Mouse (Mus musculus) layer of hippocampus, adult 9-10 months (tissue): ENCODE results near the gene Gm4871.
"Not testable (repeated sequence)": the region's sequence is repeated elsewhere in the genome, so short reads cannot be mapped to it uniquely, and the experiment has no call there.

Experiments
- DNase-seq: peaks from one replicate; pipeline ENCODE4 v3.0.0; 2022; ENCODE audit warnings: low spot score

Gm4871 gene

GRCm38 (mm10) chr5:145032391-145032790 is at the start of gene Gm4871:
Gene Gm4871, minus strand, starts transcription at chr5:145032754.
- DNase-seq: not testable (repeated sequence)

DNA sequence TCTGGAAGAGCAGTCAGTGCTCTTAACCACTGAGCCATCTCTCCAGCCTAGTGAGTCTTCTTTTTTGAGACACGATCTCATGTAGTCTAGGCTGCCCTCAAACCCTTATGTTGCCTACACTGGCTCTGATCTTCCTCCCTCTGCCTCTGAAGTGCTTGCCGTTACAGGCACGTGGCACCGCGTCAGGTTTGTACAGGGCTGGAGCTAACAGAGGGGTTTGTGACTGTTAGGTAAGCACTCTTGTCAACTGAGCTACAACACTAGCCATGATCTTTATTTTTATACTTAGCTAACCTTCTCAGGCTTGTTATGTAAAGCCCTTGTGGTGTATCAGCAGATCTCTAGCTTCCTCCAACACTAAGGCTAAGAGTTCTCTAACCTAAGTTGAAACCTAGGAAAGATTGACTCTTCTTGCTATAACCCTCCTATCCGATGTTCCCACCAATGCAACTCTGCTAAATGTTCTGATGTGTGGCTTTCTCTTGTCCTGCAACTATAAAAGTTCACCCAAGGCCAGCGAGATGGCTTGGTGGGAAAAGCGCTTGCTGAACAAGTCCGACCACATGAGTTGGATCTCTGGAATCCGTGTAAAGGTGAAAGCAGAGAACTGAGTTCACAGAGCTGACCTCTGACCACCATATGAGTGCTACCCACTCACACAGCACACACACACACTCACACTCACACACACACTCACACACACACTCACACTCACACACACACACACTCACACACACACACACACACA is 49.5 kb upstream of the Gm4871 start:
- no peak for DNase-seq

DNA sequence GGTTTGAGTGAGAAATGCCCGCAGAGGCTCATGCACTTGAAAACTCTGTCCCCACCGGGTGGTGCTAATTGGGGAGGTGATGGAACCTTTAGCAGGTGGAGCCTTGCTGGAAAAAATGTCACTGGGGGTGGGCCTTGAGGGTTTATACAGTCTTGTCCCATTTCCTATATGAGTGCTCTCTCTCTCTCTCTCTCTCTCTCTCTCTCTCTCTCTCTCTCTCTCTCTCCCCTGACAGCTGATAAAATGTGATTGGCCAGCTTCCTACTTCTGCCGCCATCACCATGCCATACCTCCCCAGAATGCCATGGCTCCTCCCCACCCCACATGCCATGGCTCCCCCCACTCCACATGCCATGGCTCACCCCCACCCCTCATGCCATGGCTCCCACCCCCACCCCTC is 42.5 kb upstream of the Gm4871 start:
- DNase-seq: no peak

GRCm38 (mm10) chr5:145071342-145071741 is 38.8 kb upstream of the Gm4871 start:
- no peak for DNase-seq

- peak; percentile 65 for DNase-seq
Measured at GRCm38 (mm10) chr5:145069707-145070106, 37.2 kb upstream of the Gm4871 start.

DNA sequence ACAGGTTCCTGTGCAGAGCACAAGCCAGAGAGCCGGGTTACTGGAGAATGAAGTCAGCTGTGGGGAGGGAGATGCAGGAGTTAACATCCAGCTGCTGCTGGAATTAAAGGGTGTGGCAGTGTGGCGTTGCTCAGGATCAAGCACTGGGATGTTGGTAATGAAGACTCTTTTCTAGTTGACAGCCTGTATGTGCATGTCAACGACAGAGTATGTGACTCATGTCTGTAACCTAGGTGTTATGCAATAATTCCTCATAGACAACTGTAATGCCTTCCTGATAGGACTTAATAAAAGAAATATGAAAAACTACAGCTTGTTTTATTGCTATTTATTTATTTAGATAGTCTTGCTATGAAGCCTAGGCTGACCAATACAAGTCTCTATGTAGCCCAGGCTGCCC is 36.3 kb upstream of the Gm4871 start:
- no peak for DNase-seq

DNA sequence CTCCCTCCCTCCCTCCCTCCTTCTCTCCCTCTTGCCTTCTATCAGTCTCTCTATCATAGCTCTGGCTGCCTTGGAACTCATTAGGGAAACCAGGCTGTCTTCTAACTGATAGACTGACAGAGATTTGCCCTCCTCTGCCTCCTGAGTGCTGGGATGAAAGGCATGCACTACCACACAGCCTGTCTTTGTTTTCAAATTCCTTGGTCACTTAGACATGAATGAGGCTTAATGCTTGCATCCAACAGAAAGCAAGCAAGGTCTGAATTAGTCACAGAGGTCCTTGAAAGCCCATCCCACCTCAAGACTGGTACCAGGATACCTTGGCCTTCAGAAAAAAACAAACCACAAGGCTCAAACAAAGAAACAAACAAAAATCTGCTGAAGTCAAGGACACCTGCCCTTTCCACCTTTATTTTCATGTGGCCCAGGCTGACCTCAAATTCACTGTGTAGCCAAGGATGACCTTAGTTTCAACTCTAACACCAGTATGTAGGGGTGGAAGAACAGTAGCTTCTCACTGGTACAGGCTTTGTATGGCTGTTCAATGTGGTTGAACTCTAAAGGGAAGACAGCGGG is 32.3 kb upstream of the Gm4871 start:
- DNase-seq: no peak

GRCm38 (mm10) chr5:145059524-145059923 is 27.0 kb upstream of the Gm4871 start:
- no peak for DNase-seq

GRCm38 (mm10) chr5:145058722-145059121 is 26.2 kb upstream of the Gm4871 start:
- no peak for DNase-seq

DNA sequence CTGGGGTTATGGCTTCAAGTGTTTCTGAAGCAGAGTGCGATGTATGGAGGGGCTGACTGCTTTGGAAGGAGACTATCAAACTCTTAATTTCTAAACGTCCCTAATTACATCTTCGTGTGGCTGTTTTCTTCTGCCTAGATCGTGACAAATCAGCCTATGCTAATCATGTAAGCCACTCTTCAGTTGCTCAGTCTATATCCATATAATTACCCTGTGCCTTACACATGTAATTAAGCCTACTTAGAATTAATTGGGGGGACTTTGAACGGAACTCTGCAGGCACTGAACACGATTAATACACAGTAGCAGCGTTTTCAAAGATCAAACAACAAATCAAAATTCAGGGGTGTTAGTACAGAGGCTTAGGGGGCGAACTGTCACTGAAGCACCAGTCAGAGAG is 25.4 kb upstream of the Gm4871 start:
- DNase-seq: no peak

- DNase-seq: not testable (repeated sequence)
Measured at GRCm38 (mm10) chr5:145054187-145054586, 21.6 kb upstream of the Gm4871 start.

- not testable (repeated sequence) for DNase-seq
Measured at GRCm38 (mm10) chr5:145042690-145043089, 10.1 kb upstream of the Gm4871 start, which contains the start of gene 1700018F24Rik. Gene 1700018F24Rik, plus strand, starts transcription at chr5:145042990.

DNA sequence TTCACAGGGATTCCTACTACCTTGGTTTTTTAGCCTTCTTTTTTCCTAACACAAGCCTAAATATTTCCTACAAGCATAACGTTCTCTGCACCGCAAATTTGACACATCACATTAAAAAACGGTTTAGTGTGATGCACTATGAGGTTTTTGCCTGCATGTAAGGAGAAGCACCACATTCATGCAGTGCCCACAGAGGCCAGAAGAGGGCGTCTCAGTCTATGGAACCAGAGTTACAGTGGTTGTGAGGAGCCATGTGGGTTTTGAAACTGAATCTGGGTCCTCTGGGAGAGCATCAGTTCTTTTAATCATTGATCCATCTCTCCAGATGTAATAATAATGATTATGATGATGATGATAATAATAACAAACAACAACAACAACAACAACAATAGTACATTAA is 9.1 kb upstream of the Gm4871 start:
- no peak for DNase-seq

DNA sequence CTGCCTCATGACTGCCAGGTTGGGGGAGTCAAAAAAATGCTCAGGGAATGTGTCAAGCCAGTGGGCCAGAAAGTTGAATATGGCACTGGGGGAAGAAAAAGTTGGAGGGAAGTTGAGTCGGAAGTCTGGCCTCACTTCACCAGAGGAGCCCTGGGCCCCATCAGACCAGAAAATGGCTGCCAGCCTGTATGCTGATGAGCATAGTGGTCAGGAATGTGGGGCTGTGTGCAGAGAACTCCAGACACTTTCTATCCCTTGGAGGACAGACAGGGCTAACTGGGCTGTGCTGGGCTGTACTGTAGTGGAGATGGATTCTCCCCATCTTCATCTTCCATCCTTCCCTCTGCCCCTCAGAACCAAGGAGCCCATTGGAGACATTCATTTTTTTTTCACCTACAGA is 2.1 kb downstream of the Gm4871 start:
- DNase-seq: not testable (repeated sequence)

GRCm38 (mm10) chr5:145020712-145021111 is 11.8 kb downstream of the Gm4871 start:
- not testable (repeated sequence) for DNase-seq

GRCm38 (mm10) chr5:145020254-145020653 is 12.3 kb downstream of the Gm4871 start:
- not testable (repeated sequence) for DNase-seq

DNA sequence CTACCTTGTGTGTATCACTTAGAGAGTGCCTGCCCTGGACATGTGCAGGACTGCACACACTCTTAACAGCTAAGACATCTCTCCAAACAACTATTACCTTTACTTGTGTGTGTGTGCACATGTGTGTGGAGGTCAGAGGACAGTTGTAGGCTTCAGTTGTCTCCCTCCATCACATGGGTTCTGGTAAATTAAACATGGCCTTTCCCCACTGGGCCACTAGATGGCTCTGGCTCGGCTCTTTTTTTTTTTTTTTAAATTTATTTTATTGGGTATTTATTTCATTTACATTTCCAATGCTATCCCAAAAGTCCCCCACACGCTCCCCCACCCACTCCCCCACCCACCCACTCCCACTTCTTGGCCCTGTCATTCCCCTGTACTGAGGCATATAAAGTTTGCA is 15.8 kb downstream of the Gm4871 start:
- not testable (repeated sequence) for DNase-seq

DNA sequence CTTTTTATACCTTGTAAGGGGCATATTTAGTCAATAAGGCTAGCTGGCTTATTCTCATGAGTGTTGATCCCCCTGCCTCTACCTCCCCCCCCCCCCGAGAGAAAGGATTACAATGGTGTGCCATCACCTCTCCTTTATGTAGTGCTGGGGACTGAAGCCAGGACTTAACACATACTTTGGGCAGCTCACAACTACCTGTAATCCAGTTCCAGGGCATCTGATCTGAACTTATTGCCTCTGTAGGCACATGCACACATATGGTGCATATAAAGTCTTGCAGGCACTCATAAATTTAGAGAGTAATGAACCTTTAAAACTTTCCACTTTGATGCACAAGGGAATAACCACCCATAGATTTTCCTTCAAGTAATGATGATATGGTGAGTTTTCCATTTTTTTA is 18.3 kb downstream of the Gm4871 start:
- no peak for DNase-seq

- DNase-seq: no peak
Measured at GRCm38 (mm10) chr5:145008878-145009659, 23.5 kb downstream of the Gm4871 start.

DNA sequence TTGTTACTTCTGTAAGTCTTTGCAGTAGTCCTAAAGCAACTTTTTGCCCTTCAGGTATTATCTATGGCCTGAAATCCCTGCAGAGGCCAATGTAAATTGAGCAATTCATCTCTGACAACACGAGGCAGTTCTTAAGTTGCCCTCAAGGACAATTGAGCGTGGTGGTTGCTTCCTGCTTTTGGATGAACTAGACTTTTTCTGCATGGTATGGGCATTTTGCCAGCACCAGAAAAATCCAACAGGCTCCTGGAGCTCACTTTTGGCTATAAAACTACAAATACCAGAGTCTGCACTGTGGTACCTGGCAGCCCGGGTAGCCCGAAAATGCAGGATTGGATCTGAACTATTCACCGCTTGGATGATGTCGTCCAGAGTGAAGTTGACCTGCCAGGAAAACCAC is 27.0 kb downstream of the Gm4871 start:
- no peak for DNase-seq

DNA sequence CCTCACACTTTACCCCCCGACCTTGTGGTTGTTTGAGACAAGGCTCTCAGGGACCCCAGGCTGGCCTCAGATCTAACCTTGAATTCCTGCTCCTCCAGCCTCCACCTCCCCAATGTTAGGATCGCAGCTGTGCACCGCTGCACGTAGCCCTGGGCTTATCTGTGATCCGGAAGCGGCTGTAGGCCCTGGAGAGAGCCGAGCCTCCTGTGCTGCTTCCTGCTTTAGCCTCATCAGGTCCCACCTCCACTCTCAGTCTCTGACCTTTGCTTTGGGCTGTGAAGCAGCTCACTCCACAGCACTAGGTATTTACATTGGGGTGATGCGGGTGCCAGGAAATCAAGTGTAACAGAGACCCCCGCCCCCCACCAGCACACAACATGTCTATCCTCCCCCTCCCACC is 28.1 kb downstream of the Gm4871 start:
- no peak for DNase-seq

DNA sequence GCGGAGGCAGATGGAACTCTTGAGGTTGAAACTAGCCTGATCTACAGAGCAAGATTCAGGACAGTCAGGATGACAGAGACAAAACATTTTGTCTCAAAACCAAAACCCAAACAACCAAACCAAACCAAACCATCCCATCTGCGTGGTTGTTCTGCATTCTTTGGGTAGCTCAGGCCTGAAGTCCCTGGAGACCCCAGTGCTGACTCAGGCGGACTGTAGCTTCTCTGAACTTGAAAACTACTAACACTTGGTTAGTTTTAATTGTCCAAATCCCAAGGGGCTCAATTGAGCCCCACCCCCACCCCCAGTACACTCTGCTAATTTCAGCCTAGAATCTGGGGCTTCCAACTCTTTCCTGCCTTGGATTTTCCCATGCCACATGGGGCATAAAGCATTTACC is 29.2 kb downstream of the Gm4871 start:
- DNase-seq: no peak

DNA sequence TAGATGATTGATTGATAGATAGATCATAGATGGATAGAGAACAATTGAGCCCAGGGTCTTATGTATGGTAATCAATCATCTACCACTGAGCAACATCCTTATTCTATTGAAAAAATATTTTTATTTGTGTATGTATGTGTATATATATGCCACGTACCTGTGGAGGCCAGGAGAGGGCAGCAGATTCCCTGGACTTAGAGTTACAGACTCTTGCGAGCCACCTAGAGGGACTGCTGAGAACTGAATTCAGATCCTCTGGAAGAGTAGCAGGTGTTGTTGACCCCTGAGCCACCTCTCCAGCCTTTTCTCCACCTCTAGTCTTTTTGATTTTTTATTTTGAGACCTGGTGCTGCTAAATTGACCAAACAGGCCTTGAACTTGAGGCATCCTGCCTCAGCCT is 34.1 kb downstream of the Gm4871 start:
- DNase-seq: no peak
